In genomic region chr2:14139590-14139989, GRCm38 (mm10) we compare ENCODE assay signal across 27 mouse cellular contexts. TPM values are rescaled to one million over a fixed set of nuclear protein-coding genes. Genes with fewer than 3 reads are reported as not detected.
DNase-seq lines count a peak whose midpoint lies in the region; ATAC-seq and TF ChIP-seq lines count a peak whose summit lies in the region.
"Had no signal": no experiment of that assay in that cellular context is flagged by ENCODE, and none has a peak within 500 bp of the region (broad histone marks: within the 10 kb centered on the region; RNA-seq: fewer than 3 reads in every experiment).

No protein-coding gene starts in this region.

- peaks cover 37% of the 10 kb centered on the region for H3K36me3 ChIP-seq in forebrain, embryonic 15.5 days
- H3K36me3 ChIP-seq in forebrain, embryonic 13.5 days (ENCODE audit: poor library complexity, severe bottlenecking) = peaks cover 52% of the 10 kb centered on the region
- H3K36me3 ChIP-seq in kidney, adult 2 months (ENCODE audit: control insufficient read depth, insufficient read depth, low read length) = no peaks in the 10 kb centered on the region; the same call in 1 of the 2 replicates
- H3K36me3 ChIP-seq in kidney, embryonic 16.5 days (ENCODE audit: insufficient read depth, low read length) = peaks cover 23% of the 10 kb centered on the region
- H3K36me3 ChIP-seq in liver, embryonic 11.5 days (ENCODE audit: control insufficient read depth, insufficient read depth, low read length) = peaks cover 20% of the 10 kb centered on the region; the same call in 1 of the 2 replicates

- no peak overlapping the region for H3K4me3 ChIP-seq in forebrain, embryonic 15.5 days
- no peak overlapping the region for H3K4me3 ChIP-seq in forebrain, embryonic 13.5 days
- H3K4me3 ChIP-seq in kidney, adult 2 months (ENCODE audit: insufficient read depth, low read depth, low read length) = no peak overlapping the region
- no peak overlapping the region for H3K4me3 ChIP-seq in kidney, embryonic 16.5 days (ENCODE audit: low read length)
- no peak overlapping the region for H3K4me3 ChIP-seq in liver, embryonic 11.5 days (ENCODE audit: low read depth, low read length)
- H3K4me3 ChIP-seq: gastrocnemius, adult 2 months; hindbrain, embryonic 13.5 days; limb, embryonic 13.5 days; liver, embryonic 13.5 days; megakaryocyte, embryonic 14.5 days; midbrain, embryonic 13.5 days had no signal

- no peak overlapping the region for H3K9ac ChIP-seq in forebrain, embryonic 15.5 days (replicated peaks)
- H3K9ac ChIP-seq in forebrain, embryonic 13.5 days = no peak overlapping the region
- no peak overlapping the region for H3K9ac ChIP-seq in kidney, embryonic 16.5 days (replicated peaks; ENCODE audit: low read length)
- no peak overlapping the region for H3K9ac ChIP-seq in liver, embryonic 11.5 days (ENCODE audit: low read depth, low read length)
- H3K9ac ChIP-seq: hindbrain, embryonic 13.5 days; limb, embryonic 13.5 days; liver, embryonic 13.5 days; midbrain, embryonic 13.5 days had no signal

- H3K4me1 ChIP-seq in forebrain, embryonic 15.5 days = no peaks in the 10 kb centered on the region
- H3K4me1 ChIP-seq in forebrain, embryonic 13.5 days = no peaks in the 10 kb centered on the region
- no peaks in the 10 kb centered on the region for H3K4me1 ChIP-seq in kidney, adult 2 months (ENCODE audit: control insufficient read depth, insufficient read depth, low read length)
- no peaks in the 10 kb centered on the region for H3K4me1 ChIP-seq in kidney, embryonic 16.5 days (ENCODE audit: insufficient read depth, low read length)
- no peaks in the 10 kb centered on the region for H3K4me1 ChIP-seq in liver, embryonic 11.5 days (replicated peaks; ENCODE audit: control insufficient read depth, insufficient read depth, low read length)
- H3K4me1 ChIP-seq: hindbrain, embryonic 13.5 days; limb, embryonic 13.5 days; liver, embryonic 13.5 days; midbrain, embryonic 13.5 days had no signal

- TF ChIP-seq CTCF in kidney, adult 2 months (conservative IDR thresholded peaks at IDR 0.05; ENCODE audit: insufficient read depth, insufficient read length, low read depth, low read length) = no peak

- no peak overlapping the region for H3K27ac ChIP-seq in forebrain, embryonic 15.5 days (replicated peaks)
- no peak overlapping the region for H3K27ac ChIP-seq in forebrain, embryonic 13.5 days
- H3K27ac ChIP-seq in kidney, adult 2 months (ENCODE audit: insufficient read depth, low read depth, low read length) = no peak overlapping the region
- H3K27ac ChIP-seq in kidney, embryonic 16.5 days (ENCODE audit: low read length) = no peak overlapping the region
- H3K27ac ChIP-seq in liver, embryonic 11.5 days (ENCODE audit: low read depth, low read length) = no peak overlapping the region
- H3K27ac ChIP-seq: gastrocnemius, adult 2 months; hindbrain, embryonic 13.5 days; kidney, postnatal 0 days; limb, embryonic 13.5 days; liver, embryonic 13.5 days; midbrain, embryonic 13.5 days had no signal

- H3K4me2 ChIP-seq in forebrain, embryonic 15.5 days (replicated peaks) = no peak overlapping the region
- no peak overlapping the region for H3K4me2 ChIP-seq in forebrain, embryonic 13.5 days
- H3K4me2 ChIP-seq in kidney, embryonic 16.5 days (replicated peaks; ENCODE audit: low read depth, low read length) = no peak overlapping the region
- no peak overlapping the region for H3K4me2 ChIP-seq in liver, embryonic 11.5 days
- H3K4me2 ChIP-seq: hindbrain, embryonic 13.5 days; limb, embryonic 13.5 days; liver, embryonic 13.5 days; midbrain, embryonic 13.5 days had no signal

- ATAC-seq in forebrain, embryonic 15.5 days (replicated peaks) = peak; percentile 48; the same call in 1 of the 2 replicates
- ATAC-seq in forebrain, embryonic 13.5 days = no peak; the same call in 1 of the 2 replicates
- ATAC-seq in kidney, embryonic 16.5 days (ENCODE audit: low FRiP score, low TSS enrichment) = no peak
- 0 out of 2 replicates have a peak, but pooled peaks have one; percentile 20 for ATAC-seq in liver, embryonic 11.5 days (replicated peaks; ENCODE audit: low FRiP score)
- ATAC-seq: activated CD4-positive, CD25-positive, alpha-beta regulatory T cell, adult 4 months; lung, postnatal 0 days had no signal

- H3K27me3 ChIP-seq in forebrain, embryonic 15.5 days = no peaks in the 10 kb centered on the region
- no peaks in the 10 kb centered on the region for H3K27me3 ChIP-seq in forebrain, embryonic 13.5 days
- no peaks in the 10 kb centered on the region for H3K27me3 ChIP-seq in kidney, adult 2 months (replicated peaks; ENCODE audit: control insufficient read depth, insufficient read depth, low read length)
- no peaks in the 10 kb centered on the region for H3K27me3 ChIP-seq in kidney, embryonic 16.5 days (ENCODE audit: insufficient read depth, low read length)
- no peaks in the 10 kb centered on the region for H3K27me3 ChIP-seq in liver, embryonic 11.5 days (replicated peaks; ENCODE audit: control insufficient read depth, insufficient read depth, low read length)
- H3K27me3 ChIP-seq: CH12.LX; hindbrain, embryonic 13.5 days; limb, embryonic 13.5 days; liver, embryonic 13.5 days; megakaryocyte, embryonic 14.5 days; midbrain, embryonic 13.5 days had no signal

- peak; percentile 34 for DNase-seq in kidney, adult 2 months
- DNase-seq in liver, embryonic 11.5 days (ENCODE audit: low spot score) = no peak
- no peak for DNase-seq in liver
- peak; percentile 6 for DNase-seq in yolk sac, embryonic 10.5 days (ENCODE audit: low spot score)
- DNase-seq in thymus, postnatal 36 days = no peak
- DNase-seq: adrenal gland, adult 2 months; B cell, adult 2 months; cerebellum, adult 9-10 months; cerebellum, postnatal 36 days; gastrocnemius, adult 2 months; gastrocnemius, postnatal 36 days; heart, adult 18-20 months; liver, embryonic 13.5 days; lung, adult 18-20 months; lung, postnatal 4 days had no signal

- TF ChIP-seq POLR2A in kidney, adult 2 months (IDR thresholded peaks at IDR 0.05; ENCODE audit: low read depth, low read length) = no peak

- WGBS in forebrain, embryonic 15.5 days = 87% methylated on average over 6 of the region's 6 CpGs
- 82% methylated on average over 6 of the region's 6 CpGs for WGBS in forebrain, embryonic 13.5 days
- WGBS in kidney, adult 2 months = 69% methylated on average over 6 of the region's 6 CpGs
- WGBS in kidney, embryonic 16.5 days = 90% methylated on average over 6 of the region's 6 CpGs
- WGBS in liver, embryonic 11.5 days = 84% methylated on average over 6 of the region's 6 CpGs

- no peaks in the 10 kb centered on the region for H3K9me3 ChIP-seq in forebrain, embryonic 15.5 days
- no peaks in the 10 kb centered on the region for H3K9me3 ChIP-seq in forebrain, embryonic 13.5 days (replicated peaks)
- H3K9me3 ChIP-seq in kidney, embryonic 16.5 days (ENCODE audit: low read length) = no peaks in the 10 kb centered on the region
- H3K9me3 ChIP-seq in liver, embryonic 11.5 days (ENCODE audit: control insufficient read depth, low read length) = no peaks in the 10 kb centered on the region
- H3K9me3 ChIP-seq: hindbrain, embryonic 13.5 days; limb, embryonic 13.5 days; liver, embryonic 13.5 days; megakaryocyte, embryonic 14.5 days; midbrain, embryonic 13.5 days had no signal

RNA-seq across cellular contexts. Expression of gene Tmem236, which starts 34.7 kb away (rescaled TPM):
- 0.11 TPM in 2 replicates for polyA plus RNA-seq in forebrain, embryonic 15.5 days (2015; fragmentation: Nextera tagmentation; extraction: Ambion mirVana)
- polyA plus RNA-seq in forebrain, embryonic 13.5 days (2015; fragmentation: Nextera tagmentation; extraction: Ambion mirVana) = 0.09 TPM in 1 of 2 replicates, not detected in the other
- 0.03 and 0.05 TPM in 2 replicates for polyA plus RNA-seq in kidney, adult 2 months (2012; rRNA removed)
- 0.42 and 0.62 TPM in 2 replicates for polyA plus RNA-seq in kidney, embryonic 16.5 days (2015; fragmentation: Nextera tagmentation; extraction: Ambion mirVana)
- polyA plus RNA-seq in liver, embryonic 11.5 days (2014; fragmentation: Nextera tagmentation; extraction: Ambion mirVana) = not detected in 2 replicates
- polyA plus RNA-seq: activated CD4-positive, CD25-positive, alpha-beta regulatory T cell, adult 4 months; adrenal gland, adult 2 months; heart, embryonic 14.5 days; liver, embryonic 13.5 days; midbrain, embryonic 13.5 days had no signal

Comparison
In these comparisons a context has a peak if more than half of its experiments do, and no peak if none do; other contexts are left out.
1. ATAC-seq: peak in forebrain, embryonic 15.5 days (single experiment) and liver, embryonic 11.5 days (single experiment); none in forebrain, embryonic 13.5 days (single experiment) and kidney, embryonic 16.5 days (single experiment).
2. DNase-seq: peak in kidney, adult 2 months (single experiment) and yolk sac, embryonic 10.5 days (single experiment); none in liver, embryonic 11.5 days (single experiment), liver (single experiment) and thymus, postnatal 36 days (0 of 2).